ENCODE assay signal across 8 mouse cellular contexts in genomic region chr10:78351564-78351886, GRCm38 (mm10). TPM values are rescaled to one million over a fixed set of nuclear protein-coding genes. Genes with fewer than 3 reads are reported as not detected.
DNase-seq lines count a peak whose midpoint lies in the region; ATAC-seq and TF ChIP-seq lines count a peak whose summit lies in the region.

No protein-coding gene starts in this region.

- no peaks in the 10 kb centered on the region for H3K9me3 ChIP-seq in forebrain, embryonic 12.5 days

- no peak for ATAC-seq in forebrain, embryonic 12.5 days (ENCODE audit: low FRiP score)

- no peak for TF ChIP-seq CTCF in testis, adult 2 months (IDR thresholded peaks at IDR 0.05; ENCODE audit: control insufficient read depth, insufficient read depth, insufficient replicate concordance, low read depth, low read length)
- no peak for TF ChIP-seq CTCF in olfactory bulb, adult 2 months (IDR thresholded peaks at IDR 0.05; ENCODE audit: insufficient read depth, low read depth, low read length)

- TF ChIP-seq POLR2A in testis, adult 2 months (IDR thresholded peaks at IDR 0.05; ENCODE audit: control insufficient read depth, low read depth, low read length), result no peak
- TF ChIP-seq POLR2A in olfactory bulb, adult 2 months (IDR thresholded peaks at IDR 0.05; ENCODE audit: insufficient read depth, low read depth, low read length), result no peak

- no peak for DNase-seq in testis, postnatal 14 days (ENCODE audit: low spot score)
- DNase-seq in kidney, postnatal 25 days, result peak; percentile 61 to 82
- DNase-seq in cerebellum, postnatal 36 days, result no peak
- DNase-seq in adrenal gland, adult (ENCODE audit: inconsistent age in 2 of 2, low spot score in 1 of 2), result no peak
- no peak for DNase-seq in cerebellum, adult 11-12 months

- H3K9ac ChIP-seq in forebrain, embryonic 12.5 days, result peak overlapping the region; percentile 98

- H3K27ac ChIP-seq in testis, adult 2 months (ENCODE audit: control insufficient read depth, insufficient read depth, low read depth, low read length), result peak overlapping the region; percentile 58; the same call in 1 of the 2 replicates
- H3K27ac ChIP-seq in forebrain, embryonic 12.5 days, result no peak overlapping the region
- H3K27ac ChIP-seq in olfactory bulb, adult 2 months (ENCODE audit: insufficient read depth, low read depth, low read length), result no peak overlapping the region

- peak overlapping the region; percentile 79 for H3K4me2 ChIP-seq in forebrain, embryonic 12.5 days

- H3K27me3 ChIP-seq in testis, adult 2 months (ENCODE audit: control insufficient read depth, insufficient read depth, low read length), result no peaks in the 10 kb centered on the region; the same call in 1 of the 2 replicates
- 0 out of 2 replicates have a peak, but pooled peaks cover 5% of the 10 kb centered on the region for H3K27me3 ChIP-seq in forebrain, embryonic 12.5 days

- H3K4me1 ChIP-seq in testis, adult 2 months (ENCODE audit: control insufficient read depth, insufficient read depth, low read length), result peaks cover 17% of the 10 kb centered on the region
- H3K4me1 ChIP-seq in forebrain, embryonic 12.5 days, result peaks cover 27% of the 10 kb centered on the region
- peaks cover 30% of the 10 kb centered on the region for H3K4me1 ChIP-seq in olfactory bulb, adult 2 months (ENCODE audit: control insufficient read depth, insufficient read depth, low read length)

- H3K36me3 ChIP-seq in testis, adult 2 months (ENCODE audit: control insufficient read depth, insufficient read depth, low read length), result no peaks in the 10 kb centered on the region; the same call in 1 of the 2 replicates
- no peaks in the 10 kb centered on the region; the same call in 1 of the 2 replicates for H3K36me3 ChIP-seq in forebrain, embryonic 12.5 days (replicated peaks)

- peak overlapping the region; percentile 97 for H3K4me3 ChIP-seq in testis, adult 2 months (ENCODE audit: control insufficient read depth, low read depth, low read length)
- peak overlapping the region; percentile 88 for H3K4me3 ChIP-seq in forebrain, embryonic 12.5 days (replicated peaks)
- peak overlapping the region; percentile 71 for H3K4me3 ChIP-seq in olfactory bulb, adult 2 months (ENCODE audit: insufficient read depth, low read depth, low read length)

- 2% methylated on average over 13 of the region's 13 CpGs for WGBS in forebrain, embryonic 12.5 days
- WGBS in olfactory bulb, adult 2 months, result under 1% methylated on average over 13 of the region's 13 CpGs

RNA-seq across cellular contexts. Expression of gene Agpat3, which starts 0.8 kb away (rescaled TPM):
- polyA plus RNA-seq in testis, adult 2 months (2012; rRNA removed), result 1,109 and 1,110 TPM in 2 replicates
- polyA plus RNA-seq in forebrain, embryonic 12.5 days (2016; fragmentation: Nextera tagmentation; extraction: Ambion mirVana), result 52.5 and 58.0 TPM in 2 replicates
- 102 TPM in 1 of 2 replicates, not detected in the other for polyA plus RNA-seq in olfactory bulb, adult 2 months (2012; ENCODE audit: insufficient read depth, insufficient read length, low replicate concordance, missing spikeins)

Comparison
In these comparisons a context has a peak if more than half of its experiments do, and no peak if none do; other contexts are left out.
1. DNase-seq: peak in kidney, postnatal 25 days (2 of 2); none in testis, postnatal 14 days (single experiment), cerebellum, postnatal 36 days (0 of 2), adrenal gland, adult (0 of 2) and cerebellum, adult 11-12 months (single experiment).
2. RNA of gene Agpat3, which starts 0.8 kb away (polyA plus RNA-seq): 1,109 to 1,110 TPM in testis, adult 2 months; 52.5 to 58.0 TPM in forebrain, embryonic 12.5 days and 102 TPM in olfactory bulb, adult 2 months; every median in the first group is over 10 times any median in the second.
3. Peak in every context shown above with its lines, with median percentiles within 50 percentile points of each other: H3K4me3 ChIP-seq.